Mouse (Mus musculus) bone marrow macrophage, adult 2 months (primary cell): Measurements from ENCODE around the gene Emc4.

ENCODE experiments used
- CTCF ChIP-seq: IDR thresholded peaks from 2 replicates; pipeline ENCODE4 v1.5.1; 2012; ENCODE audit warnings: low read depth, mild to moderate bottlenecking, low read length, moderate library complexity
- POLR2A ChIP-seq: IDR thresholded peaks from 2 replicates; pipeline ENCODE4 v1.6.1; 2012; ENCODE audit warnings: mild to moderate bottlenecking, low read depth, low read length, borderline replicate concordance

GRCm38 (mm10) chr2:112360012-112360780 lies 7.6 kb downstream of the Emc4 start:
- TF ChIP-seq POLR2A: no peak
- TF ChIP-seq CTCF: no peak
